Mouse (Mus musculus): ENCODE measurements around the gene Hcrt. TPM values are rescaled to one million over a fixed set of nuclear protein-coding genes. Genes with fewer than 3 reads are reported as not detected.

Hcrt gene
- polyA plus RNA-seq, 1 experiment from 2014 or later, result 0.92 TPM

DNA sequence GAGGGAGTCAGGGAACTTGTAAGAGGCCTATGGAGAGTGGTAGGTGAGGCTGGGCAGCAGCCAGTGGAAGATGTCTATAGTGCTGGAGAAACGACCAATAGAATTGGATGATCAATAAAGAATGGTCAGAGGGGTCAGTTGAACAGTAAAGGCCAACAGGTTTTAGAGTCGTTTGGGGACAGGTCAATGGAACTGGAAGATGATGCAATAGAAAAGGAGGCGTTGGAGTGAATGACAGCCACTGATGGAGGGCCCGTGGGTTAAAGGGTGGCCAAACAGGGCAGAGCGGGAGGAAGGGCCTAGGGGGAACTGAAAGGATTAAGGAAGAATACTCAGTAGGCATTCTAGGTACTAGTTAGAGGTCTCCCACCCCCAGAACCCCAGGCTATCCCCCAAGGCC, 15.6 kb downstream of the Hcrt start:
- Histone ChIP-seq H3K4me1 (replicated peaks; ENCODE audit: control insufficient read depth, insufficient read depth, low read length) (no peaks in the 10 kb centered on the region), H3K36me3 (ENCODE audit: control insufficient read depth, insufficient read depth) (no peaks in the 10 kb centered on the region), H3K27ac (ENCODE audit: low read length) (no peak overlapping the region), H3K9me3 (ENCODE audit: control insufficient read depth, low read length) (no peaks in the 10 kb centered on the region), H3K27me3 (replicated peaks; ENCODE audit: control insufficient read depth, insufficient read depth, low read length) (no peaks in the 10 kb centered on the region; the same call in 1 of the 2 replicates), H3K9ac (replicated peaks; ENCODE audit: low read depth, low read length) (no peak overlapping the region), H3K4me2 (ENCODE audit: low read length) (no peak overlapping the region), H3K4me3 (replicated peaks; ENCODE audit: low read length) (no peak overlapping the region)
- ATAC-seq, result no peak
- WGBS, result 79% methylated on average over 5 of the region's 5 CpGs

DNA sequence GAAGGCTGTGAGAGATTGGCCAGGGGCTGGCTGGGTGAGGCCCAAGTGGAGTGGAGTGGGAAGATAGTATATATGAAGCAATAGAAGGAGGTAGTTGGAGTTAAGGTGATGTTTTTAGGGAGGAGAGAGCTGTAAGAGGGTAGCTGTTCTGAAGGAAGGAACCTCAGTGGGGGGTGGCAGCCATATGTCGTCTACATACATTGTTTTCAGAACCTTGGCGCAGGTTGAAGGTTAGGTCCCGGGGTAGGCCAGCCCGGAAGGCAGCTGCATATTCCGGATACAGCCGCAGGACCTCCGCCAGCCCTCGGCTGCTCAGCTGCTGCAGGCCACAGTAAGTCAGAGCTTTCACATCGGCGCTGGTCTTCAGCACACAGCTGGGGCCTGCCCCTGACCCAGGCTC, 16.2 kb downstream of the Hcrt start:
- Histone ChIP-seq H3K36me3 (ENCODE audit: control insufficient read depth, insufficient read depth) (no peaks in the 10 kb centered on the region), H3K4me1 (replicated peaks; ENCODE audit: control insufficient read depth, insufficient read depth, low read length) (no peaks in the 10 kb centered on the region), H3K27ac (ENCODE audit: low read length) (no peak overlapping the region), H3K9ac (replicated peaks; ENCODE audit: low read depth, low read length) (no peak overlapping the region), H3K9me3 (ENCODE audit: control insufficient read depth, low read length) (no peaks in the 10 kb centered on the region), H3K27me3 (replicated peaks; ENCODE audit: control insufficient read depth, insufficient read depth, low read length) (no peaks in the 10 kb centered on the region; the same call in 1 of the 2 replicates), H3K4me3 (replicated peaks; ENCODE audit: low read length) (no peak overlapping the region), H3K4me2 (ENCODE audit: low read length) (no peak overlapping the region)
- no peak for ATAC-seq
- 79% methylated on average over 10 of the region's 10 CpGs for WGBS

DNA sequence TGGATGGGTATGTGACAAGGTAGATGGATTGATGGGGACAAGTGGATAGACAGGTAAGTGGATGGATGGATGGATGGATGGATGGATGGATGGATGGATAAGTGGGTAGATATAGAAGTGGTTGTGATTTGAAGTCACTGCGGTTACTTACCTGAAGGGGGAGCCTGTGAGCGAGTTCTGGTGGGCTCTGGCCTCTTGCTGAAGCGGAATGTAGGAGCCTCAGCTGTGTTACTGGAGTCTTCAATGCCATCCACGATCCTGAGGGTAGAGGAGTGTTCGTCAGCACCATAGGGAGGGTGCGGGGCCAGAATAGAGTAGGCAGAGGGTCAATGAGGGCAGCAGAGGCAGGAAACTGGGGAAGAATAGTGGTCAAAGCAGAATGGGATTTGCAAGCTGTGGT, 17.6 kb downstream of the Hcrt start:
- Histone ChIP-seq H3K9ac (replicated peaks; ENCODE audit: low read depth, low read length) (no peak overlapping the region), H3K4me3 (replicated peaks; ENCODE audit: low read length) (no peak overlapping the region), H3K36me3 (ENCODE audit: control insufficient read depth, insufficient read depth) (no peaks in the 10 kb centered on the region), H3K4me1 (replicated peaks; ENCODE audit: control insufficient read depth, insufficient read depth, low read length) (no peaks in the 10 kb centered on the region), H3K4me2 (ENCODE audit: low read length) (no peak overlapping the region), H3K27me3 (replicated peaks; ENCODE audit: control insufficient read depth, insufficient read depth, low read length) (no peaks in the 10 kb centered on the region; the same call in 1 of the 2 replicates), H3K9me3 (ENCODE audit: control insufficient read depth, low read length) (no peaks in the 10 kb centered on the region), H3K27ac (ENCODE audit: low read length) (no peak overlapping the region)
- no peak for ATAC-seq
- 10% methylated on average over 6 of the region's 6 CpGs for WGBS

DNA sequence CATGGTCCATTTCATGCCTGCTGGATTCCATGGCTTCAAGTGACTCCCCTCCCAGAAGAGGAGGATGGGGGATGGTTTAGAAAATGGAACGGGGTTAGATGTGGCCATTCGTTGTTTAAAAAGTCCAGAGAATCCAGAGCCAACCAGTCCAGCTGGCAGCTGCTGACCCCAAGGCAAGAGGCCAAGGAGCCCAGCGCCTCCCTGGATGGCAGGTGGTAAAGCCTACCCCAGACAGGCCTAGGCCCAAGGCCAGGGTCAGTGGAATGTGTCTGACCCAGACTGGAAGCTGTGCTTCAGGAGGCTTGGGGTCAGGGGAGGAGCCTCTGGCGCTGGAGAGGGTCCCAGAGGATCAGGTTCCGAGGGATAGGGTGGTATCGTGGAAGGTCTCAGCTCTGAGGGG, 21.4 kb downstream of the Hcrt start:
- WGBS, result 83% methylated on average over 6 of the region's 6 CpGs
- Histone ChIP-seq H3K9ac (replicated peaks; ENCODE audit: low read depth, low read length) (no peak overlapping the region), H3K4me1 (replicated peaks; ENCODE audit: control insufficient read depth, insufficient read depth, low read length) (peaks cover 15% of the 10 kb centered on the region), H3K9me3 (ENCODE audit: control insufficient read depth, low read length) (no peaks in the 10 kb centered on the region), H3K4me3 (replicated peaks; ENCODE audit: low read length) (no peak overlapping the region), H3K27ac (ENCODE audit: low read length) (no peak overlapping the region), H3K27me3 (replicated peaks; ENCODE audit: control insufficient read depth, insufficient read depth, low read length) (no peaks in the 10 kb centered on the region), H3K36me3 (ENCODE audit: control insufficient read depth, insufficient read depth) (no peaks in the 10 kb centered on the region), H3K4me2 (ENCODE audit: low read length) (no peak overlapping the region)
- no peak for ATAC-seq

DNA sequence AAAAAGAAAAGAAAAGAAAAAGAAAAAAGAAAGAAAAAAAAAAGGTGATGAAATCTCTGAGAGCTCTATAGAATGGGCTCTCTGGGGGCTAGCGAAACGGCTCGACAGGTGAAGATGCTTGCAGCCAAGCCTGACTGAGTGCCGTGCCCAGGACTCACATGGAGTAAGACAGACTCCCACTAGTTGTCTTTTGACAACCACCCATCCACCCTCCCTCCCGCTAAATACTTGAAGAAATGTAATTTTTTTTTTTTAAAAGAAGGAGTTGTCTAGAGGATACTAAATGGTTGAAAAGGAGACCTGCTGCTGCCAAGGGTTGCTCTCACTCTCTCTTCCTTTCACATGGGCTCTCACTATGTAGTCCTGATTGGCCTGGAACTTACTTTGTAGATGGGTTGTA, 24.0 kb downstream of the Hcrt start:
- Histone ChIP-seq H3K27ac (ENCODE audit: low read length) (no peak overlapping the region), H3K27me3 (replicated peaks; ENCODE audit: control insufficient read depth, insufficient read depth, low read length) (no peaks in the 10 kb centered on the region), H3K36me3 (ENCODE audit: control insufficient read depth, insufficient read depth) (no peaks in the 10 kb centered on the region), H3K4me2 (ENCODE audit: low read length) (peak overlapping the region; percentile 59), H3K4me3 (replicated peaks; ENCODE audit: low read length) (peak overlapping the region; percentile 83), H3K4me1 (replicated peaks; ENCODE audit: control insufficient read depth, insufficient read depth, low read length) (peaks cover 21% of the 10 kb centered on the region), H3K9me3 (ENCODE audit: control insufficient read depth, low read length) (no peaks in the 10 kb centered on the region), H3K9ac (replicated peaks; ENCODE audit: low read depth, low read length) (peak overlapping the region; percentile 68; the same call in 1 of the 2 replicates)
- WGBS, result 12% methylated on average over 5 of the region's 5 CpGs
- no peak for ATAC-seq

DNA sequence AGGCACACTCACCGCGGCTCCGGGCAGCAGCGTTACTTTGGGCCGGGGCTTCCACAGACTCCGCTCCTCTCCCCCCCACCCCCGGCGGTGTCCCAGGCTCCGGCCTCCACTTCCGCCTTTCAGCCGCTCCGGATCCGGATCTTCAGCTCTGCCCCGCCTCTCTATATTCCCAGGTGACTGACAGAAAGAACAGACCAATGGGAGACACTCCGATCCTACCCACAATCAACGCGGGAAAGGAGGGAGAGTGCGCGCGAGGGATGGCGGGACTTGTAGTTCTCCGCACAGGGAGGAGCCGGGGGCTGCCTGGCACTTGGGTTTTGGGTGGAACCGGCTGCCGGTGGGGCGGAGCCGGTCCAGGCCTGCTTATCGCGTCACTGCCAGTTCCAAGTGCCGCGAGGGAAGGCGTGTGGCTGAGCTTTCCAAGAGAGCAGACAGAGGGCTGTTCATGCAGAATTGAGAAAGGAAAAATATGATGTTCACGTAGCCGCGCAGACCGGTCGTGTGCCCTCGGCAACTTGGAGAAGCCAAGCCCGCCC, 24.6 kb downstream of the Hcrt start, which contains the start of gene Rab5c:
Gene Rab5c, minus strand, starts transcription at position 150 of the 539 bp plus-strand sequence.
- Histone ChIP-seq H3K9me3 (ENCODE audit: control insufficient read depth, low read length) (no peaks in the 10 kb centered on the region), H3K4me1 (replicated peaks; ENCODE audit: control insufficient read depth, insufficient read depth, low read length) (peaks cover 21% of the 10 kb centered on the region), H3K9ac (replicated peaks; ENCODE audit: low read depth, low read length) (peak within 1 kb of the TSS; percentile 86), H3K4me3 (replicated peaks; ENCODE audit: low read length) (peak within 1 kb of the TSS; percentile 83), H3K27ac (ENCODE audit: low read length) (peak within 1 kb of the TSS; percentile 88), H3K4me2 (ENCODE audit: low read length) (peak within 1 kb of the TSS; percentile 89), H3K36me3 (ENCODE audit: control insufficient read depth, insufficient read depth) (no peaks in the 10 kb centered on the region; the same call in 1 of the 2 replicates), H3K27me3 (replicated peaks; ENCODE audit: control insufficient read depth, insufficient read depth, low read length) (no peaks in the 10 kb centered on the region)
- under 1% methylated on average over 38 of the region's 39 CpGs for WGBS
- ATAC-seq, result peak; percentile 100

DNA sequence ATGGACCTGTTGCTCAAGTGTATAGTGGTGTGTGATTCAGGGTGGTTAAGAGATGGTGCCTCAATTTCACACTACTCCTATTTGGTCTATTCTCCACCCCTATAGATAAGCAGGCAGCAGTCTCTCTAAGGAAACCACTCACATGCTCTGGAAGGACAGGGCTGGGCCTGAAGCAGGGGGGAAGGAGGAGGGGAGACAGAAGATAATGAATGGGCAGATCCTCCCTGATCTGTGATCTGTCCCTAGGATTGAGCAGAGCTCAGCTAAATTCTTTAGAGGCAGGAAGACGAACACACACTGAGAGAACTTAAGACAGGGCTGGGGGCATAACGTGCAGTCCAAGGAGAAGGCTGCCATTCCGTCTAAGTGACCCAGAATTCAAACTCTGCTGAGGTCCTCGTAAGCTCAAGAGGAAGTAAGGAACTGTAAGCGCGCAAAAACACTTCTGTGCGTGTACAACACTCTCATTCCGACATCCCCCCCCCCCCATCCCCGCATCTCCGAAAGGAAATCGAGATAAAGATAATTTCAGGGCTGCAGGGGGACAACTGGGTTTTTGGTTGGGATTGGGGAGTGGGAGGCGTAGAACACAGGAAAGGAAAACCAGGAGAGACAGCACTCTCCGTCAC, 25.5 kb downstream of the Hcrt start:
- Histone ChIP-seq H3K9me3 (ENCODE audit: control insufficient read depth, low read length) (no peaks in the 10 kb centered on the region), H3K27me3 (replicated peaks; ENCODE audit: control insufficient read depth, insufficient read depth, low read length) (no peaks in the 10 kb centered on the region), H3K4me3 (replicated peaks; ENCODE audit: low read length) (peak overlapping the region; percentile 83), H3K36me3 (ENCODE audit: control insufficient read depth, insufficient read depth) (no peaks in the 10 kb centered on the region; the same call in 1 of the 2 replicates), H3K9ac (replicated peaks; ENCODE audit: low read depth, low read length) (peak overlapping the region; percentile 86), H3K27ac (ENCODE audit: low read length) (no peak overlapping the region), H3K4me1 (replicated peaks; ENCODE audit: control insufficient read depth, insufficient read depth, low read length) (peaks cover 21% of the 10 kb centered on the region), H3K4me2 (ENCODE audit: low read length) (peak overlapping the region; percentile 89)
- 0% methylated on average over 13 of the region's 13 CpGs for WGBS
- ATAC-seq, result no peak

DNA sequence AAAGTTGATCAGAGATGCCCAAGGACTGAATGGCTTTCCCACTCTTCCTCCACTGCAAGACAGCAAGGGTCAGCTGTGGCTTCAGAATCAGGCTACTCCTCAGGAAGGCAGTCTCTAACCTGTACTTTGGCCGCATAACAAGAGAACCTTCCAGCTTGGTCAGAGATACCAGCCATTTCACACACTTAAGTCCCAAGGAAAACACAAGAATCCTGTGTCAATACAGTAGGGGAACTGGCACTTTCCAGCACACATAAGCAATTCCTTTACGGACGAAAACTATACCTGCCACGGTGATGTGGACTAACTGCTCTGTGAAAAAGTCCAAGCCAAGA, 26.0 kb downstream of the Hcrt start:
- Histone ChIP-seq H3K36me3 (ENCODE audit: control insufficient read depth, insufficient read depth) (no peaks in the 10 kb centered on the region; the same call in 1 of the 2 replicates), H3K27me3 (replicated peaks; ENCODE audit: control insufficient read depth, insufficient read depth, low read length) (no peaks in the 10 kb centered on the region), H3K9ac (replicated peaks; ENCODE audit: low read depth, low read length) (no peak overlapping the region), H3K4me1 (replicated peaks; ENCODE audit: control insufficient read depth, insufficient read depth, low read length) (peaks cover 21% of the 10 kb centered on the region), H3K27ac (ENCODE audit: low read length) (no peak overlapping the region), H3K4me2 (ENCODE audit: low read length) (peak overlapping the region; percentile 89), H3K9me3 (ENCODE audit: control insufficient read depth, low read length) (no peaks in the 10 kb centered on the region), H3K4me3 (replicated peaks; ENCODE audit: low read length) (peak overlapping the region; percentile 83; the same call in 1 of the 2 replicates)
- no peak for ATAC-seq
- 82% methylated on average over 4 of the region's 4 CpGs for WGBS

DNA sequence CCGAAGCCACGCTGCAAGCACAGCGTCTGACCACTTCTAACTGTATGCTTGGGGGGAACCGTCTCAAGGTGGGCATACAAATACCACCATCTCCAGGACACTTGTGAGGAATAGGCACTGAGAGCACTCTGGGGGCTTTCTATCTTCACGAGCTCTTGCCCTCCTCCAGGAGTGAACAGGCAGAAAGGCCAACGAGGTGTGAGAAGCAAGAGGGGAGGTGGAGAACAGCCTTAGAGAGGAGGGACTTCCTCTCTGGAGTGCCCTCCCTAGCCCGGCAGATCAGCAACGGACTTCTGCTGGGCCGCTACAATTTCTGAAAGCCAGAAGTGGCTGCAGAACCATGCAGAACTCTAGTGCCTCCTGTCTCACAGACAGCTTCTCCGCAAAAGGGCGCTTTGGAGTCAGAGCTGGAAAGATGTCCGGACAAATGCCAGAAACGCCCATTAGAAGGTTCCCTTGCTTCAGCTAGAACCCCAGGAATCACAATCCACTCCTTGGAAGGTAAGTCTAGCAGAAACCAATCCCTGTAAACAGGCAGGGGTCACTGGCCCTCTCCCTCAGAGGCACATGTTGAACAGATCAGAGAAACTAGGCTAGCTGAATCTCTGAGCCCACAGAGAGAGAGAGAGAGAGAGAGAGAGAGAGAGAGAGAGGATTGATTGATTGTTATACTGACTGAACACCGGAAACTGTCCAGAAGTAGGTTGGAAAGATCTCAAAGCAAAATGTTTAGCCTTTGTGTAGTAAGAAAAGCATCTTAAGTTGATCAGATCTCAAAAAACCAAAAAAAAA, 26.6 kb downstream of the Hcrt start:
- no peaks in the 10 kb centered on the region; the same call in 1 of the 2 replicates for H3K36me3 ChIP-seq (ENCODE audit: control insufficient read depth, insufficient read depth)
- H3K4me2 ChIP-seq (ENCODE audit: low read length), result no peak overlapping the region
- no peak overlapping the region for H3K27ac ChIP-seq (ENCODE audit: low read length)
- no peaks in the 10 kb centered on the region for H3K9me3 ChIP-seq (ENCODE audit: control insufficient read depth, low read length)
- ATAC-seq, result no peak
- no peaks in the 10 kb centered on the region for H3K27me3 ChIP-seq (replicated peaks; ENCODE audit: control insufficient read depth, insufficient read depth, low read length)
- peaks cover 21% of the 10 kb centered on the region for H3K4me1 ChIP-seq (replicated peaks; ENCODE audit: control insufficient read depth, insufficient read depth, low read length)
- H3K9ac ChIP-seq (replicated peaks; ENCODE audit: low read depth, low read length), result no peak overlapping the region
- WGBS, result 85% methylated on average over 14 of the region's 14 CpGs
- H3K4me3 ChIP-seq (replicated peaks; ENCODE audit: low read length), result no peak overlapping the region

All from forebrain, embryonic 16.5 days (tissue).